Mouse (Mus musculus): ENCODE measurements around the gene Skint6. TPM values are rescaled to one million over a fixed set of nuclear protein-coding genes. Genes with fewer than 3 reads are reported as not detected.
"Not testable (repeated sequence)": the region's sequence is repeated elsewhere in the genome, so short reads cannot be mapped to it uniquely, and the experiment has no call there.

Skint6 gene
- polyA plus RNA-seq (2015; fragmentation: Nextera tagmentation; extraction: Ambion mirVana), result not detected in 2 replicates

GRCm38 (mm10) chr4:113286873-113287272 lies at the start of gene Skint6:
Skint6 (minus strand) TSS chr4:113286973.
- no peak for ATAC-seq (ENCODE audit: low read depth)
- Histone ChIP-seq H3K4me2 (ENCODE audit: low read depth, low read length) (no peak within 1 kb of the TSS), H3K9me3 (replicated peaks; ENCODE audit: control insufficient read depth, low read length) (no peaks in the 10 kb centered on the region), H3K27me3 (ENCODE audit: control insufficient read depth, insufficient read depth, low read depth, low read length) (no peaks in the 10 kb centered on the region), H3K27ac (ENCODE audit: low read length) (no peak within 1 kb of the TSS), H3K9ac (ENCODE audit: low read depth, low read length) (no peak within 1 kb of the TSS), H3K36me3 (ENCODE audit: control insufficient read depth, insufficient read depth) (no peaks in the 10 kb centered on the region), H3K4me1 (ENCODE audit: control insufficient read depth, low read depth, low read length) (no peaks in the 10 kb centered on the region), H3K4me3 (ENCODE audit: low read depth, low read length) (no peak within 1 kb of the TSS)
- WGBS (ENCODE audit: insufficient replicate concordance), result 44% methylated on average over 2 of the region's 2 CpGs

- no peak overlapping the region for H3K9ac ChIP-seq (ENCODE audit: low read depth, low read length)
- no peaks in the 10 kb centered on the region for H3K4me1 ChIP-seq (ENCODE audit: control insufficient read depth, low read depth, low read length)
- no peak overlapping the region for H3K4me3 ChIP-seq (ENCODE audit: low read depth, low read length)
- ATAC-seq (ENCODE audit: low read depth), result no peak
- no peaks in the 10 kb centered on the region for H3K27me3 ChIP-seq (ENCODE audit: control insufficient read depth, insufficient read depth, low read depth, low read length)
- no peak overlapping the region for H3K4me2 ChIP-seq (ENCODE audit: low read depth, low read length)
- no peak overlapping the region for H3K27ac ChIP-seq (ENCODE audit: low read length)
- H3K36me3 ChIP-seq (ENCODE audit: control insufficient read depth, insufficient read depth), result no peaks in the 10 kb centered on the region
- 65% methylated on average over 1 of the region's 1 CpGs for WGBS (ENCODE audit: insufficient replicate concordance)
- no peaks in the 10 kb centered on the region for H3K9me3 ChIP-seq (replicated peaks; ENCODE audit: control insufficient read depth, low read length)
Measured at GRCm38 (mm10) chr4:113320911-113321310, 34.1 kb upstream of the Skint6 start.

GRCm38 (mm10) chr4:113301773-113302473 lies 15.2 kb upstream of the Skint6 start:
- H3K4me3 ChIP-seq (ENCODE audit: low read depth, low read length), result no peak overlapping the region
- no peaks in the 10 kb centered on the region for H3K27me3 ChIP-seq (ENCODE audit: control insufficient read depth, insufficient read depth, low read depth, low read length)
- no peaks in the 10 kb centered on the region for H3K9me3 ChIP-seq (replicated peaks; ENCODE audit: control insufficient read depth, low read length)
- WGBS (ENCODE audit: insufficient replicate concordance), result 45% methylated on average over 3 of the region's 3 CpGs
- H3K36me3 ChIP-seq (ENCODE audit: control insufficient read depth, insufficient read depth), result no peaks in the 10 kb centered on the region
- H3K4me2 ChIP-seq (ENCODE audit: low read depth, low read length), result no peak overlapping the region
- H3K4me1 ChIP-seq (ENCODE audit: control insufficient read depth, low read depth, low read length), result no peaks in the 10 kb centered on the region
- H3K9ac ChIP-seq (ENCODE audit: low read depth, low read length), result no peak overlapping the region
- ATAC-seq (ENCODE audit: low read depth), result no peak
- no peak overlapping the region for H3K27ac ChIP-seq (ENCODE audit: low read length)

- Histone ChIP-seq H3K27ac (ENCODE audit: low read length) (no peak overlapping the region), H3K4me1 (ENCODE audit: control insufficient read depth, low read depth, low read length) (no peaks in the 10 kb centered on the region), H3K9ac (ENCODE audit: low read depth, low read length) (no peak overlapping the region), H3K36me3 (ENCODE audit: control insufficient read depth, insufficient read depth) (no peaks in the 10 kb centered on the region), H3K9me3 (replicated peaks; ENCODE audit: control insufficient read depth, low read length) (no peaks in the 10 kb centered on the region), H3K27me3 (ENCODE audit: control insufficient read depth, insufficient read depth, low read depth, low read length) (no peaks in the 10 kb centered on the region), H3K4me2 (ENCODE audit: low read depth, low read length) (no peak overlapping the region), H3K4me3 (ENCODE audit: low read depth, low read length) (no peak overlapping the region)
- 70% methylated on average over 1 of the region's 1 CpGs for WGBS (ENCODE audit: insufficient replicate concordance)
- peak; percentile 60 for ATAC-seq (ENCODE audit: low read depth)
Measured at GRCm38 (mm10) chr4:113263363-113264060, 23.3 kb downstream of the Skint6 start.

- no peaks in the 10 kb centered on the region for H3K9me3 ChIP-seq (replicated peaks; ENCODE audit: control insufficient read depth, low read length)
- H3K4me2 ChIP-seq (ENCODE audit: low read depth, low read length), result no peak overlapping the region
- H3K27me3 ChIP-seq (ENCODE audit: control insufficient read depth, insufficient read depth, low read depth, low read length), result no peaks in the 10 kb centered on the region
- no peak overlapping the region for H3K9ac ChIP-seq (ENCODE audit: low read depth, low read length)
- H3K4me3 ChIP-seq (ENCODE audit: low read depth, low read length), result no peak overlapping the region
- ATAC-seq (ENCODE audit: low read depth), result no peak
- H3K36me3 ChIP-seq (ENCODE audit: control insufficient read depth, insufficient read depth), result no peaks in the 10 kb centered on the region
- H3K4me1 ChIP-seq (ENCODE audit: control insufficient read depth, low read depth, low read length), result no peaks in the 10 kb centered on the region
- no peak overlapping the region for H3K27ac ChIP-seq (ENCODE audit: low read length)
Measured at GRCm38 (mm10) chr4:113245808-113246207, 41.0 kb downstream of the Skint6 start.

- H3K4me3 ChIP-seq (ENCODE audit: low read depth, low read length), result no peak overlapping the region
- no peaks in the 10 kb centered on the region for H3K36me3 ChIP-seq (ENCODE audit: control insufficient read depth, insufficient read depth)
- no peaks in the 10 kb centered on the region for H3K27me3 ChIP-seq (ENCODE audit: control insufficient read depth, insufficient read depth, low read depth, low read length)
- H3K4me2 ChIP-seq (ENCODE audit: low read depth, low read length), result no peak overlapping the region
- no peak overlapping the region for H3K27ac ChIP-seq (ENCODE audit: low read length)
- H3K9me3 ChIP-seq (replicated peaks; ENCODE audit: control insufficient read depth, low read length), result no peaks in the 10 kb centered on the region
- no peak for ATAC-seq (ENCODE audit: low read depth)
- WGBS (ENCODE audit: insufficient replicate concordance), result 42% methylated on average over 3 of the region's 3 CpGs
- H3K9ac ChIP-seq (ENCODE audit: low read depth, low read length), result no peak overlapping the region
- H3K4me1 ChIP-seq (ENCODE audit: control insufficient read depth, low read depth, low read length), result no peaks in the 10 kb centered on the region
Measured at GRCm38 (mm10) chr4:113067621-113068020, 219.2 kb downstream of the Skint6 start.

GRCm38 (mm10) chr4:112979160-112979559 lies 307.6 kb downstream of the Skint6 start:
- H3K27ac ChIP-seq (ENCODE audit: low read length); H3K9me3 ChIP-seq (replicated peaks; ENCODE audit: control insufficient read depth, low read length); H3K9ac ChIP-seq (ENCODE audit: low read depth, low read length); H3K4me2 ChIP-seq (ENCODE audit: low read depth, low read length); H3K4me1 ChIP-seq (ENCODE audit: control insufficient read depth, low read depth, low read length); H3K4me3 ChIP-seq (ENCODE audit: low read depth, low read length); H3K36me3 ChIP-seq (ENCODE audit: control insufficient read depth, insufficient read depth); H3K27me3 ChIP-seq (ENCODE audit: control insufficient read depth, insufficient read depth, low read depth, low read length): not testable (repeated sequence)
- peak; percentile 48; the same call in 1 of the 2 replicates for ATAC-seq (ENCODE audit: low read depth)
- 28% methylated on average over 20 of the region's 22 CpGs for WGBS (ENCODE audit: insufficient replicate concordance)

- H3K36me3 ChIP-seq (ENCODE audit: control insufficient read depth, insufficient read depth), result no peaks in the 10 kb centered on the region
- no peak for ATAC-seq (ENCODE audit: low read depth)
- H3K9ac ChIP-seq (ENCODE audit: low read depth, low read length), result no peak overlapping the region
- H3K4me1 ChIP-seq (ENCODE audit: control insufficient read depth, low read depth, low read length), result no peaks in the 10 kb centered on the region
- whole genome bisulfite sequencing (ENCODE audit: insufficient replicate concordance), result 0% methylated on average over 1 of the region's 1 CpGs
- H3K27ac ChIP-seq (ENCODE audit: low read length), result no peak overlapping the region
- H3K9me3 ChIP-seq (replicated peaks; ENCODE audit: control insufficient read depth, low read length), result no peaks in the 10 kb centered on the region
- H3K4me3 ChIP-seq (ENCODE audit: low read depth, low read length), result no peak overlapping the region
- no peaks in the 10 kb centered on the region for H3K27me3 ChIP-seq (ENCODE audit: control insufficient read depth, insufficient read depth, low read depth, low read length)
- no peak overlapping the region for H3K4me2 ChIP-seq (ENCODE audit: low read depth, low read length)
Measured at GRCm38 (mm10) chr4:112790646-112791045, 496.1 kb downstream of the Skint6 start.

GRCm38 (mm10) chr4:112774766-112775165 lies 512.0 kb downstream of the Skint6 start, which contains the start of gene Skint10:
Skint10 (minus strand) TSS chr4:112774866.
- WGBS (ENCODE audit: insufficient replicate concordance), result 60% methylated on average over 1 of the region's 1 CpGs
- Histone ChIP-seq H3K27ac (ENCODE audit: low read length) (no peak within 1 kb of the TSS), H3K4me1 (ENCODE audit: control insufficient read depth, low read depth, low read length) (no peaks in the 10 kb centered on the region), H3K9ac (ENCODE audit: low read depth, low read length) (no peak within 1 kb of the TSS), H3K4me2 (ENCODE audit: low read depth, low read length) (no peak within 1 kb of the TSS), H3K4me3 (ENCODE audit: low read depth, low read length) (no peak within 1 kb of the TSS), H3K27me3 (ENCODE audit: control insufficient read depth, insufficient read depth, low read depth, low read length) (no peaks in the 10 kb centered on the region), H3K36me3 (ENCODE audit: control insufficient read depth, insufficient read depth) (no peaks in the 10 kb centered on the region), H3K9me3 (replicated peaks; ENCODE audit: control insufficient read depth, low read length) (no peaks in the 10 kb centered on the region)
- no peak for ATAC-seq (ENCODE audit: low read depth)
